Mouse (Mus musculus): Measurements from ENCODE around the gene Mcidas. TPM values are rescaled to one million over a fixed set of nuclear protein-coding genes. Genes with fewer than 3 reads are reported as not detected.

Gene Mcidas
- polyA plus RNA-seq (2012) = not detected in 2 replicates

DNA sequence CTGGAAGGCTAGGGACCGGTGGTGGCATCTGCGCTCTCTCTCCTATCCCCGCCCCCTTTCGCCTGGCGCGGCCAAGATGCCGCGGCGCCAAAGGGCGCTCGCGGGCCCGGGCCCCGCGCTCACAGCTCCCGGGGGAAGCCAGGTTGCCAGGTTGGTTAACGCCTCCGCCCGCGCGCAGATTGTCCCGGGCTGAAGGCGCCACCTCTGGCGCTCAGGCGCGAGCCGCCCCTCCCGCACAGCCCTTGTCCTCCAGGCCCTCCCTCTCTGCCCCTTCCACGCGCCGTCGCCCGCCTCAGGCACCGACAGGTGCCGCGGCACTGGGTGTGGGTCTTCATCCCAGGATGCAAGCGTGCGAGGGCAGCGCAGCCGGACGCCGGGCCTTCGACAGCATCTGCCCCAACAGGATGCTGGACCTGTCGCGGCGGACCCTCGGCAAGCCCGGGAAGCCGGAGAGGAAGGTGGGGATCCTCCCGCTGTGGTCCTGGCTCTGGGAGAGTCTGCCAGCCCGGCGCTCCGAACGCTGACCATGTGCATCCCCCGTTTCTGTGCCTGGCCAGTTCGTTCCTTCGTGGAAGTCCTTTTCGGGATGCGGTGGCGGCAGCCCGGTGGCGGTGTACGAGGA lies at the start of gene Mcidas:
Gene Mcidas, plus strand, starts transcription at position 315 of the 622 bp plus-strand sequence.
- Histone ChIP-seq H3K27me3 (ENCODE audit: control insufficient read depth) (peaks cover 96% of the 10 kb centered on the region), H3K36me3 (ENCODE audit: control insufficient read depth) (no peaks in the 10 kb centered on the region)
- TF ChIP-seq GATA1 (IDR thresholded peaks at IDR 0.05; ENCODE audit: low read length) (no peak), TAL1 (IDR thresholded peaks at IDR 0.05; ENCODE audit: low read length) (no peak)

DNA sequence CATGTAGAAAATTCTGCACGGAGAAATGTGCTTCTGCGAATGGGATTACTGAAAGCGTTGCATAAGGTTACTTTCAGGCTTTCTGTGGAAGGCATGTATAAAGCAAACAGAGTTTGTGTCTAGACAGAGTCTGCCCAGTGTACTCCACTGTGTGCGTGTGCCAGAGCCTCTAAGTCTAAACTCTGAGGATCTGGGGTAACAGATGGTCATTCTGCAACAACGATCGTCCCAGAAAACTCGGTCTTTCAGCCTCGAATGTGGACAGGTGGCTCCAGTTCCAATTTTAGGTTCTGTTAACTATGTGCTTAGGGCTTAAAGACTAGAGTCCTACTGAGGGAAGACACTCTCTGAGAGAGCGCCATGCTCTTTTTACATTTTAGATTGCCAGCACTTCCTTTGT lies 48.3 kb upstream of the Mcidas start:
- no peak overlapping the region for H3K4me3 ChIP-seq (replicated peaks)
- H3K27me3 ChIP-seq (ENCODE audit: control insufficient read depth) = no peaks in the 10 kb centered on the region
- peaks cover 68% of the 10 kb centered on the region for H3K36me3 ChIP-seq (ENCODE audit: control insufficient read depth)
- peaks cover 15% of the 10 kb centered on the region for H3K4me1 ChIP-seq (ENCODE audit: control insufficient read depth)
- no peak for TF ChIP-seq GATA1 (IDR thresholded peaks at IDR 0.05; ENCODE audit: low read length)
- no peak for TF ChIP-seq TAL1 (IDR thresholded peaks at IDR 0.05; ENCODE audit: low read length)
- H3K9me3 ChIP-seq (ENCODE audit: control insufficient read depth, low read length) = no peaks in the 10 kb centered on the region

More for the DNA sequence above, at the start of gene Mcidas:
- H3K4me3 ChIP-seq (replicated peaks) = no peak within 1 kb of the TSS
- peaks cover 9% of the 10 kb centered on the region for H3K4me1 ChIP-seq (ENCODE audit: control insufficient read depth)
- peaks cover 9% of the 10 kb centered on the region; the same call in 1 of the 2 replicates for H3K9me3 ChIP-seq (ENCODE audit: control insufficient read depth, low read length)

DNA sequence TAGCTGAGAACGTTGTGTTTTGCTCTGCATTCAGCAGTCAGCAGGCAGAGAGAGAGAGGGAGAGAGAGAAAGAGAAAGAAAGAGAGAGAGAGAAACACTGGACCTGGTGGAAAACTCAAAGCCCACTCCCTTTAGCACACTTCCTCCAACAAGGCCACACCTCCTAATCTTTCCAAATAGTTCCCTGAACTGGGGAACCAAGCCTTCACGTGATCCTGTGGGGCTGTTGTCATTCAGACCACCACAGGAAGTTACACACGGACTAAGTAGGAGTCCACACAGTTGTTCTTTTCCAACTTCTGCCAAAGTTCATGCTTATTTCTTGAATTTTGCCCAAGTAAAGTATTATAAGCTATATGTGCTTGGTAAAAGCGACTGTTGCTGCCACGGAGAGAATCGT lies 47.7 kb upstream of the Mcidas start:
- peaks cover 73% of the 10 kb centered on the region for H3K36me3 ChIP-seq (ENCODE audit: control insufficient read depth)
- H3K4me3 ChIP-seq (replicated peaks) = no peak overlapping the region
- TF ChIP-seq TAL1 (IDR thresholded peaks at IDR 0.05; ENCODE audit: low read length) (no peak), GATA1 (IDR thresholded peaks at IDR 0.05; ENCODE audit: low read length) (no peak)
- H3K4me1 ChIP-seq (ENCODE audit: control insufficient read depth) = peaks cover 13% of the 10 kb centered on the region
- no peaks in the 10 kb centered on the region for H3K27me3 ChIP-seq (ENCODE audit: control insufficient read depth)
- H3K9me3 ChIP-seq (ENCODE audit: control insufficient read depth, low read length) = no peaks in the 10 kb centered on the region

DNA sequence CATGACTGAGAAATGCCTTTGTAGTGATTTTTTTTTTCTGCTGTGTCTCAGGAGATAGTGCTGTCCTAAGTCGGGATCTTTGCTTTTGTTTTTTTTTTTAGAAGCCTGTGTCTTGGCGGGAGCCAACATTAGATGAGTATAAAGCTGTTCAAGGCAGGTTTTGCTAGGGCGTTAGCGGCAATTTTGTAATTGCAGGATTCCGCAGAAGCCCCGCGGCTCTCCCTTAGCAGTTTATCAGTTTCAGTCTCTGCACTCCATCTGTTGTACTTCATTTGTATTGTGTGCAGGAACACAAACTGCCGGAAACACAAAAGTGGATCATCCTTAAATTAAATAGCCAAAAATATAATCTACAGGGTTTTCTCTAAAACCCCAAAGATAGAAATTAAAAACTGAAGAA lies 39.6 kb upstream of the Mcidas start:
- peaks cover 64% of the 10 kb centered on the region for H3K36me3 ChIP-seq (ENCODE audit: control insufficient read depth)
- no peak overlapping the region for H3K4me3 ChIP-seq (replicated peaks)
- H3K27me3 ChIP-seq (ENCODE audit: control insufficient read depth) = no peaks in the 10 kb centered on the region
- no peaks in the 10 kb centered on the region for H3K9me3 ChIP-seq (ENCODE audit: control insufficient read depth, low read length)
- H3K4me1 ChIP-seq (ENCODE audit: control insufficient read depth) = no peaks in the 10 kb centered on the region
- TF ChIP-seq TAL1 (IDR thresholded peaks at IDR 0.05; ENCODE audit: low read length) (no peak), GATA1 (IDR thresholded peaks at IDR 0.05; ENCODE audit: low read length) (no peak)

DNA sequence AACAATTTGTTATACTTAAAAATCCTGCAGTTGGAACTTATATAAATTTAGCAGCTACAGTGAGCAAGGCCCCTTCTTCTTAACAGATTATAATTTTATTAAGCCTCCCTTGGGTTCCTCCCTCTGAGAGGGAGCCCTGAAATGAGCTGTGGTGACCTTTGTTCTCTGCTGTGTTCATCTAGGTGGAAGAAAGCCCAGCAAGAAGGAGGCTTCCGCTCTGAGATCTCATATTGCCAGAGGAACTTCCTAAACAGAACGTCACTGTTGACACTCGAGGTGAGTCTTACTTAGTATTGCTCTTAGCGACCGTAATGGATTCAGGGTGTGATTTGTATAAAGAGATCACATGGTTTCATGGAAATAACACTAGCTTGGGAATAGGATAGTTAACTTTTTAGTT lies 30.6 kb upstream of the Mcidas start:
- Histone ChIP-seq H3K4me1 (ENCODE audit: control insufficient read depth) (no peaks in the 10 kb centered on the region), H3K4me3 (replicated peaks) (no peak overlapping the region), H3K27me3 (ENCODE audit: control insufficient read depth) (no peaks in the 10 kb centered on the region), H3K9me3 (ENCODE audit: control insufficient read depth, low read length) (no peaks in the 10 kb centered on the region), H3K36me3 (ENCODE audit: control insufficient read depth) (peaks cover 54% of the 10 kb centered on the region)
- TF ChIP-seq TAL1 (IDR thresholded peaks at IDR 0.05; ENCODE audit: low read length) (no peak), GATA1 (IDR thresholded peaks at IDR 0.05; ENCODE audit: low read length) (no peak)

DNA sequence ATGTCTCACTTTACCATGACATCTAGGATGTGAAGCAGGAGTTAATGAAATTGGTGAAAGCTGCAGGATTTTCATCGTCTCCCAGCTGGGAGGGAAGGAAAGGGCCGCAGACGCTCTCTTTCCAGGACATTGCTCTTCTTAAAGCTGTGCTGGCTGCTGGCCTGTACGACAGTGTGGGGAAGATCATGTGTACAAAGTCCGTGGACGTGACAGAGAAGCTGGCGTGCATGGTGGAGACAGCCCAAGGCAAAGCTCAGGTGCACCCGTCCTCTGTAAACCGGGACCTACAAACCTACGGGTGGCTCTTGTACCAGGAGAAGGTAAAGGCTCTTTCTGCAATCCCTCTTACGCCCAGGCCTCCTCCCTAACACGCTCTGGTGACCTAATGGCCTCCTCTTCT lies 29.2 kb upstream of the Mcidas start:
- Histone ChIP-seq H3K9me3 (ENCODE audit: control insufficient read depth, low read length) (no peaks in the 10 kb centered on the region), H3K36me3 (ENCODE audit: control insufficient read depth) (peaks cover 50% of the 10 kb centered on the region), H3K27me3 (ENCODE audit: control insufficient read depth) (no peaks in the 10 kb centered on the region), H3K4me1 (ENCODE audit: control insufficient read depth) (no peaks in the 10 kb centered on the region), H3K4me3 (replicated peaks) (no peak overlapping the region)
- TF ChIP-seq GATA1 (IDR thresholded peaks at IDR 0.05; ENCODE audit: low read length) (no peak), TAL1 (IDR thresholded peaks at IDR 0.05; ENCODE audit: low read length) (no peak)

DNA sequence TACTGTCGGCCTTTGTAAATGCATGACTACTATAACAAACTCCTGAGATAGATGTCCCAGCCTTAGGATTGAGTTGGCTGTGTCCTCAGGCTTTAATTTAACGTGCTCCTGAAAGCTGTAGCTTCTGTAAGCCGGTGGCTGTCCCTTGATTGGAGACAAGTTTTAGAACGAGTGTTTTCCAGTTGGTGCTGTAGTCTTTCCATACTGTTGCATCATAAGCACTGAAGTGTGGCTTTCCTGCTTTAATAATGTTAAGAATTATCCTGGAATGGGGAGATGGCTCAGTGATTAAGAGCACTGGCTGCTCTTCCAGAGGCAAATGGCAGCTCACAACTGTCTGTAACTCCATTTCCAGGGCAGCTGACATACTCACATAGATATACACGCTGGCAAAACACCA lies 26.4 kb upstream of the Mcidas start:
- TF ChIP-seq GATA1 (IDR thresholded peaks at IDR 0.05; ENCODE audit: low read length) = no peak
- no peak for TF ChIP-seq TAL1 (IDR thresholded peaks at IDR 0.05; ENCODE audit: low read length)
- Histone ChIP-seq H3K27me3 (ENCODE audit: control insufficient read depth) (no peaks in the 10 kb centered on the region), H3K36me3 (ENCODE audit: control insufficient read depth) (peaks cover 40% of the 10 kb centered on the region), H3K4me1 (ENCODE audit: control insufficient read depth) (no peaks in the 10 kb centered on the region), H3K9me3 (ENCODE audit: control insufficient read depth, low read length) (no peaks in the 10 kb centered on the region), H3K4me3 (replicated peaks) (no peak overlapping the region)

DNA sequence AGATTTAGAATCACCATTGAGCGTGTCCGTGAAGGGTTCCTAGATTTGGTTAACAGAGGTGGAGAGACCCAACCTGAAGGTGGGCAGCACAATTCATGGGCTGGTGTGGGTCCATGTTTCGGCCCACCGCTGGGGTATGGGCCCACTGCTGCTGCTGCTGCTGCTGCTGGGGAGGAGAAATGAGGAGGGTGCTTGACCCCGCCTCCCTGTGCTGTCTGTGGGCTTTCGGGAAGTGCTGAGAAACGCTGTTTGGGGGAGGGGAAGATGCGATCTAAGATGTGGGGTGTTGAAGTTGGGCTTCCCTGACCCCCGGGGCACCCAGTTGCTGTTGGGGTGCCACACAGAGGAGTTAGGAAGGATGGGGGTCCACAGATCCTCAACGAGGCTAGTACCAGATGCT lies 16.9 kb upstream of the Mcidas start:
- TF ChIP-seq TAL1 (IDR thresholded peaks at IDR 0.05; ENCODE audit: low read length) = no peak
- TF ChIP-seq GATA1 (IDR thresholded peaks at IDR 0.05; ENCODE audit: low read length) = no peak
- Histone ChIP-seq H3K4me3 (replicated peaks) (no peak overlapping the region), H3K36me3 (ENCODE audit: control insufficient read depth) (no peaks in the 10 kb centered on the region), H3K27me3 (ENCODE audit: control insufficient read depth) (peaks cover 42% of the 10 kb centered on the region), H3K9me3 (ENCODE audit: control insufficient read depth, low read length) (no peaks in the 10 kb centered on the region), H3K4me1 (ENCODE audit: control insufficient read depth) (no peaks in the 10 kb centered on the region)

DNA sequence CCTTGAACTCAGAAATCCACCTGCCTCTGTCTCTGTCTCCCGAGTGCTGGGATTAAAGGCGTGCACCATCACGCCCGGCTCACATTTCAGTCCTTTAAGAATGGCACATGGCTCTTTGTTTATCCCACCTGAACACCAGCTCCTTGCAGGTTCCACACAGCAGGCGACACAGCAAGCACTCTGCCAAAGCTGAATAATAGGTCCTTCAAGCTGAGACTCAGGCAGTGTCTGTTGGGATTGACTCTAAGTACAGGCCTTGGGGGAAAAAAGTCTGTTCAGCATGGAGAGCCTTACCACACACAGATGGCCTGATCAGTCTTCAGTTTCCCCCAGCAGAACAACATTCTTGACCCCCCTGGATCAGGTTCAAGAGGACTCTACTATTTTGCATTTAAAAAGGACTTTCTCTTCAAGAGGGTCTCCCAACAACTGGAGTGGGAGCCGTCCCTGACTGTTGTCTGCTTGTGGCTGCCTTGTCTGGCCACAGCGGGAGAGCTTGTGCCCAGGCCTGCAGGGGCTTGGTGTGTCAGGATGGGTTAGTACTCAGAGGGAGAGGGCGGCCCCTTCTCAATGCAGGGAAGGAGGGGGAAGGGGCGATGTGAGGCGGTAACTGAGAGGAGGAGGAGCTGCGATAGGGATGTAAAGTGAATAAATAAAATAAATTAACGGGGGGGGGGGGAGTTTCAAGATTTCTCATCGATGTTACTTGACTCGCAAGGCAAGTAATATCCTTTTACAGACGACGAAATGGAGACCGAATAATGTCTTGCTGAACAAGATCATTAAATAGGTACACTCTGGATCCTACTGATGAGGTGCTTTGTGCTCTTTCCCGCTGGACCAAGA lies 7.8 kb upstream of the Mcidas start:
- peaks cover 85% of the 10 kb centered on the region for H3K27me3 ChIP-seq (ENCODE audit: control insufficient read depth)
- H3K9me3 ChIP-seq (ENCODE audit: control insufficient read depth, low read length) = peaks cover 4% of the 10 kb centered on the region; the same call in 1 of the 2 replicates
- no peak for TF ChIP-seq TAL1 (IDR thresholded peaks at IDR 0.05; ENCODE audit: low read length)
- TF ChIP-seq GATA1 (IDR thresholded peaks at IDR 0.05; ENCODE audit: low read length) = no peak
- no peaks in the 10 kb centered on the region for H3K36me3 ChIP-seq (ENCODE audit: control insufficient read depth)
- peaks cover 8% of the 10 kb centered on the region for H3K4me1 ChIP-seq (ENCODE audit: control insufficient read depth)
- H3K4me3 ChIP-seq (replicated peaks) = no peak overlapping the region

Data from erythroblast, embryonic 14.5 days (primary cell).